Mouse (Mus musculus) urinary bladder, postnatal 14 days (tissue): ENCODE measurements at regions not wholly inside any gene's neighbourhood (a gene's known extent, or its start where the extent isn't known, plus 50 kb on each side); places are given as distances from the start of the nearest gene placed in this dataset.

Experiments
- DNase-seq: peaks from one replicate; pipeline ENCODE4 v3.0.0; 2021; ENCODE audit warnings: low spot score

DNA sequence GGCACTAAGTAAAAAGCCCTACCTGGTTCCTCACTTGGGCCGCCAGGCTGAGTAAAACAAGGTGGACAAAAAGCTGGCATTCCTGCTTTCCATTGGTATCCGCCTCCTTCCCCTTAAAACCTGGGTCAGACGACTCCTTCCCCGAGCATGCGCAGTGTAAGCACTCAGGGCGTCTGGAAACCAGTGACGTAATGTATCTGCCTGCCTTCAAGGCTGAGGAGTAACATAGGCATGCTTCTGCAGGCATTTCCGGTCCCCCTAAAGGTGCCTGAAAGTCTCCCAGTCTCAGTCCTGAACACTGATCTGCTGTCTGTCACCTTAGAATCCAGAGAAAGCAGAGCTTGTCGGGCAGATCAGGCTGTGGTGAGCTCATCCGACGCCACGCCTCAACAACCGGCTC, 140.7 kb downstream of the Cd24a start:
- DNase-seq = peak; percentile 50

DNA sequence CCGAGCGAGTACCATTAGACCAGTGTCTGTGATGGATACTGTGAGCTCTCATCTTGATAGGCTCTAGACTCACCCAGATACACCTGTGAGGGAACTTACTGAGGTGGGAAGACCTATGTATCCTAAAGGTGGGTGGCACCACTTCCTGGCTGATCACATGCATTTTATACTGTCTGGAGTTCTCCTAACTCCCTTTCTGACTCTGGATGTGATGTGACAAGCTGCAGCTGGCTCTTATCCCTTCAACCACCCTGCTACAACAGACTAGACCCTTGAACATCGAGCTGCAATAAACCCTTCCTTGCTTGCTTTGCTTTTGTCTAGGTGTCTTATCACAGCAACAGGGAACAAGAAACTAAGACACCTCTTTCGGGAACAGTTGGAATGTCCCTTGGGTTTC, 143.3 kb downstream of the Cd24a start:
- no peak for DNase-seq

DNA sequence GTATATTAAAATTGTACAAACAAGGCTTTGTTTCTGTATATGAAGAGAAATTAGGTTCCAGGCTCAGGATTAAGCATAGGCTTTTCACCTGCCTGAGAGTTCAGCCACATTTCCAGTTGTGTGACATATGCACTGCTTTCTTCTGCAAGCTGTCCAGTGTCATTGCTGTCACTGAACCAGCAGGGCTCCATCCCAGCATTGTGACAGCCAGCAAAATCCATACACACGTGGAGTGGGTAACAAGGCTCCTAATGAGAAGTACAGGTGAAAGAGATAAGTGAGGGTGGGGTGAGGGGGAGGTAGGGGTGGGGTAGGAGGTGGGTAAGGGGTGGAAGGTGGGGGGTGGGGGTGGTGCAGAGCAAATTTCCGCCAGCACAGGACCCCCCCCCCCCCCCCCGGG, 144.1 kb downstream of the Cd24a start:
- no peak for DNase-seq

DNA sequence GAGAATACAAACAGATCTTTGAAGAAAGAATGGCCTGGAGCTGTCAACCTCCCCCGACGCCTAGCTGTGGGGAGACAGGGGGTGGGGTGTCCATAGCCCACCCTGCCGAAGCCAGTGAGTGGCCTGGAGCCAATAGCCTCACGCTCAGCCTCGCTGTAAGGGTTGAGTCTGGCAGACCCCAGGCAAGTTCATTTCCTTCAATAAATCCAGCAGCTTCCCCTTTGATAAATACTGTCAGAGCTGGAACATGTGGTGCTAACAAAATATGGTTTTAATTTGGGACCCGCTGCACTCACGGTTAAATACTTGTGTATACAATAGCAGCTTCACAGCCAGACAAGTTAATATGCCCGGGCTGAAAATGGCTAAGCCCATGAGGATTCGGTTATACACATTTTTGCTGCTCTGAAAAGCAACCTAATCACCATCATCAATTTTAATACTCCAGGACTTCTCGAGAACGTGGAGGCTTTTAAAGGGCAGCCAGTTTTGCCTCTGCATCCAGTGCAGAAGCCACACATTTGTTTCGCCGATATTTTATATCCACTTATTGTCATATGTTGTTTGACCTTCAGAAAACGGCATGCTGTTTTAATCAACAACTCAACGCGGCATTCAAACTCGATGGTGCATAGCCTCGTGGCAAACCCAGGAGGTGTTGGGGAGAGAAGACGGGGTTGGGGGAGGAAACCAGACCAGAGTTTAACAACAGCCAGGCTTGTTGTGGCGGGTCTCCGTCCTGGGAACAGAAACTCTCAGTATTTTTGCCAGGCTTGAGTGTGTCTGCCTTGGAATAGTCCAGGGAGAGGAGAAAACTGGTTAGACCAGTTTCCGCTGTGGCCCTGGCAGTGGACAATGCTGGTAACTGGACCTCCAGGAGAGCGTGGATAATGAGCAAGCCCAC, 144.9 kb downstream of the Cd24a start:
- DNase-seq = peak; percentile 65

DNA sequence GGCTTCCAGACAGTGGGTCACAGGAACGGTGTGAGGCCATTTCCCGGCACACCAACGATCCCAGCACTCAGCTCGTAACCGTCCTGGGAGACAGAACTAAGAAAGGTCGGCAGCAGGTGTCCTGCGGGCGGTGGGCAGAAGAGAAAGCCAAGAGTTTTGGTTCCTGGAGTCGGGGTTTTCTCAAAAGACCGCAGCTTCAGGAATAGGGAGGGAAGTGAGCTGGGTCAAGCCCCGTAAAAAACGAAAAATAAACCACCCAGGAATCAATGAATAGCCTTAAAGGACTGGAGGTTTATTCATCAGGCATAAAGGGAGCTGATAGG, 145.5 kb downstream of the Cd24a start:
- DNase-seq = no peak

DNA sequence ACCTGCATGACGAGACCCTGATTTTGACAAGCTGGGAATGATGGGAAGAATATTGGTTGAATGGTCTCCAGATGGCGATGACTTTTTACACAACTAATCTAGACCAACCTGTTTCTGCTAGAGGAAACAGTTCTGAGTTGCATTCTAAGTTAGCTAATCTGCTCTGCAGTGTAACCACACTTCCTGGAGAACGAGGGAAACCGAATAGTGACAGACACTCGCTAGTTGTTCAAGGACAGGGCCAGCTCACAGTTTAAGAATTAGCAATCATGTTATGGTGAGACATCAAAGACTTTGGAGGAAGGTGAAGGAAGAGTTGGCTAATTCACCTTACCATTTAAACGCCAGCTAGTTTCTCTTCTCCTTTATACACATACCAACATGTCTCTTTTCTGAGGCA, 149.7 kb downstream of the Cd24a start:
- no peak for DNase-seq

DNA sequence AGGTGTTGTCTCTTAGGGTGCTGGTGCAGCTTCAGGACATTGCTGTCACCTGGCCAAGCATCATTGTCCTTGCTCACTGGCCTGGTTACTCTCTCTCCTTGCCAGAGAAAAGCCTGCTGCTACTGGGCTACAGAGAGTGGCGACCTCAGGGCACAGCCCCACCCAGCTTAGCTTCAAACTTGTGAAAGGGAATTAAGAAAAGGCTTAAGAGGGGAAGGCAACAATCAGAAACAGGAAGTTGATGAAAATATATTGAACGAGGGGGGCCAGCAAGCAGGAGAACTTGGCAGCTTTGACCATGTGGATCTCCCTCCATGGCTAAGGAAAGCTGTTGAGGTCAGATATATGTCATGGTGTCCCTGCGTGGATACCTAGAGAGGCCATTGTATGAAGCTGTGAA, 151.1 kb downstream of the Cd24a start:
- no peak for DNase-seq

DNA sequence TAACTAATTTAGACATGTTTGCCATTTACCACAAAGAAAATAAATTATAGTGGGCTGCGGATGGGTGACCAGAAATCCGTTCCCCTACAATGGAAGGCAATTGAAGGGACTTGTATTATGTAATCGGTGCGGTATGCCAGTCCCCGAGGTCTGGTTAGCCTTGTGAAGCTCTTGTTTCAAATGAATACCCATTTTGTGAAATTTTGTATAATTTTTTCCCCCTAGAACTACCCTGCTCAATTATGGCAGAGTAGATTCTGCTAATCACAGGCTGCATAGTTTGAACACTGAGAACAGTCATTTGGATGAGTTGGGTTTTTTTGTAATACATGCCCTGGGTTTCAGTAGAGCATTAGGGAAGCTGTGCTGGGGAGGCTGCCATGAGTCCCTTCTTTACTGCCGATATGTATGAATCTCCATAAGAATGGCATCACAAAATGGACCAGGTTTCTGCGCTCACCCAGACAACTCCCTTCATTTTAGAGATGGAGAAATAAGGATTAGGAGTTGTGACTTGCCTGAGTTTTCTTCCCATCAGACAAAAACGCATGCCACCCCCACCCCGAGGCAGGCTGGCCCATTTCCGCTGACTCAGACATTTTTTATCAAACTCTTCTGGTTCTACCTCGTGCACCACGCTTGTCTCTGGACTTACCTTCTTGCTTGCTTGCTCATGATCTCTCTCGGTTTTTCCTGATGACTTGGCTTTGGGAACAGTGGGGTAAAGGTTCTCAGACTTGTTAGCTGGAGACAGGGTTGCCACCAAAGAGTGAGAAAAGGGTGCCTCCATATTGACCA, 155.7 kb downstream of the Cd24a start:
- no peak for DNase-seq

DNA sequence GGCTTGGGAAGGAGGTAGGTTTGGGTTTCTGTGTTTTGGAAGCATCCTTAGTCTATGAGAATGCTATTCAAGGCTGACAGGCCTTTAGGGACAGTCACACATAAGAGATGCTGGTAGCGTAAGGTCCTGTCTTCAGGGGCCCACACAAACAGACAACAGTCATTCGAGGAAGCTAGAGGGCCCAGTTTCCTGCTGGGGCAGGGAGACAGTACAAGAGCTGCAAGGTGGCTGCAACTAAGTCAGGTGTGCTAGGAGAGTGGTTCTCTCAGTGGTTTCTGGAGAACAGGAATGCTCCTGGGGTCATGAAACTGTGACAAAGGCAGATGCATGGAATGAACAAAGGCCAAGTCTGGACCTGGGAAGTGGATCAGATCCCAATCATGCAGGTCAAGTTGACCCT, 161.1 kb downstream of the Cd24a start:
- DNase-seq = no peak

DNA sequence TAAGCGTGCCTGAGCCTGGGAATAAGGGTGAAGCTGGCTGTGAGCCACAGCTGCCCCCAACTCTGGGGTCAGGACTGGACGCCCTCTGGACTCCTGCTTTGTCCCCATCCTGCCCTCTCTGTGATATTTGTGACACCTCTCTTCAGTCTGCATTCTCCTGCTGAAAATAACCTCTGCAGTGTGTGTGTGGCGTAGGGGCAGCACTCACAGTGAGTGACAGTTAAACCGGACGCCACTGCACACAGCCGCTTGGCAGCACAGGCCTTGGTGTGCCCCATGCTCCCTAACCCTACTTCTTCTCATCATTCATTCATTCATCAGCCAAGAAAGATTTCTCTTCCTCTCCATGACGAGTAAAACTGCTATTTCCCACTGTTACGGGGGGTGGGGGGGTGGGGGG, 161.6 kb downstream of the Cd24a start:
- DNase-seq = no peak

DNA sequence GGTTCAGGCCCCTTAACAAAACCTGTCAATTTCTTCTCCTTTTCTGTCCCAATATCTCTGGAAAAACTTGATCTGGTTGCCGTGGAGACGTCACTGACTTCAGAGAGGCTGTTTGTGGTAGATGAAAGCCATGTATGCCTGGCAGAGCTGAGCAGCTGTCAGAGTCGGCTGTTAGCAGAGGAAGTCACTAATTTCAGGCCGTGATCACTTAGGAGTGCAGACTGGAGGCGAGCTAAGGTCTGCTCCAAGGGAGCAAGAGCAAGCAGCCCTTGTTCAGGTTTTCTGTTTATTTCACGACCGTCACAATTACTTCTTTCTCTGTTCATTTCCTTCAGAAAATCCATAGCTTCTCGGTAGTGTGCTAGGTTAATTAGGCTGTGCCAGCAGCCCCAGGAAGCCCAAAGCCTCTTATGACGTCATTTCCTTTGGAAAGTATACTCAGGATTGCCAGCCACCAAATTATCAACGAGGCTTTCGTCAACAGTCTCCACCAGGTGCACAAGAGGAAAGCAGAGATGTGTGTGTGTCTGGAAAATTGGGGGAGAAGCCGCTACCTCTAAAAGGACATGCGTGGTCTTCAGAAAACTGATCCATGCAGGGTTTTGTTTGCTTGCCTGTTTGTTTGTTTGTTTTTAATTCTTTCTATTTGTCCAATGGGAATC, 161.2 kb downstream of the Qrsl1 start:
- DNase-seq = no peak

DNA sequence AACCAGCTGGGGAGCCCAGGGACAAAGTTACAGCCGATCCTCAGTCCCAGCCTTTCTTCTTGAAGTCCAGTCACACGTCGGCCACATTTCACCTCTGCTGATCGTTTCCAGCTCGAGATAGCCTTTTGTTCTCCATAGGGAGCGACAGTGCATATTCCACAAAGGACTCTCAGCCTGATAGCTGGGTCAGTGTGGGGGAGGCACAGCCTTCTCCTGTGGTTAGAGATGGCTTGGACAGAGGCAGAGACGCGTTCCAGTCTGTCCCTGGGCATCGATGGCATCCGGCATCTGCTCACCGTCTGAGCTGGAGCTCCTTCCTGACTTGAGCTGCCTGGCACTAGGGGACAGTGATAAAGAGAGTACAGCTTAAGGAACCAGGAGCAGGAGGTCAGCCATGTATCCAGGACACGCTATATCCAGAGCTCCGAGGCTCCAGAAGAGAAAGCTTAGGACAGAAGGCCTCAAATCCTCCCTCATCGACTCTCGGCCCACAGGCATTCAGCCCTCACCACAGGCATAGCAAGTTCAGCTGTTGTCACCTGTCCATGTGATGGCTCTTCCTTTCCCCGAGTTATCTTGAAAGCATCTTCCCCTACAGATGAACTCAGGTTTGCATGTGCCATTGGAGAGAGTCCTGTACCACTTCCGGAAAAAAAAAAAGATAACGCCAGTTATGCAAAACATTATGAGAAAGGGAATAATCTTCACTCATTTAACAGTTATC, 160.0 kb downstream of the Qrsl1 start:
- no peak for DNase-seq

DNA sequence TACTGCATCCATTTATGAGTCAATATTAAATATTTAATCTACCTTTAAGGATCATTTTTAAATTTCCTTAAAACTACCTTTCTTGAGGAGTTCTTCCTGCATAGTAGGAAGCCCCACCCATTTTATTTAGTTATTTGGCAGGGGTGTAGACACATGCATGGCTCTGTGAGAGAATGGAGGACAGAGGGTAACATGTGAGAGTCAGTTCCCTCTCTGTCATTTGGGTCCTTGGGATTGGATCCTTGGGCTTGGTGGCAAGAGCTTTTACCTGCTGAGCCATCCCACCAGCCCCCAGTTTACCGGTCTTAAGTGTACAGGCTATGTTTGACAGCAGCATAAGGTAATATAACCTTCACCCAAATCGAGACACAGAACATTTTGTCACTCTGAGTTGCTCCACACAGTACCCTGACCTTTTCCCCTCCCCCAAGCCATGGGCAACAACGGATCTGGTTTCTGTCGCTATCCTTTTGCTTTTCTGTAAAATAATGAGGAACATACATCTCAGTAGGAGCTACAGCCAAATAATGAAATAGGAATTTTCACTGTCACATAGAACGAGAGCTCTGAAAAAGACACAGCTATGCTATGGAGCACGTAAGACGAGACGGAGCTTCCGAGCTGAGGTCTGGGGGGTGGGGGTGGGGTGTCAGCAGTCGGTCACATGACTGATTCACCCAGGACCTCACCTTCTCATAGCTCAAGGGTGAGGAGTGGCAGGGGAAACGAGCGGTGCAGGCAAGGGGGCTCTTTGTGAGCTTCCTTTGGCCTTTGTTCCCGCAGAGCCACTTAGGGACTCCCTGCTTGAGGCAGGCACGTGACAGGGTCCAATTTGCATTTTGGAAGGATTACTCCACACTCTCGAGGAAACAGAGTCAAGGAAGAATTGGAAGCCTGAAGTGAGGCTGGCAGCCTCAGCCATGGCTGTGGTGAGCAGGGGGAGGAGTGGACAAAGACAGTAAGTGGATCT, 159.2 kb downstream of the Qrsl1 start:
- no peak for DNase-seq

DNA sequence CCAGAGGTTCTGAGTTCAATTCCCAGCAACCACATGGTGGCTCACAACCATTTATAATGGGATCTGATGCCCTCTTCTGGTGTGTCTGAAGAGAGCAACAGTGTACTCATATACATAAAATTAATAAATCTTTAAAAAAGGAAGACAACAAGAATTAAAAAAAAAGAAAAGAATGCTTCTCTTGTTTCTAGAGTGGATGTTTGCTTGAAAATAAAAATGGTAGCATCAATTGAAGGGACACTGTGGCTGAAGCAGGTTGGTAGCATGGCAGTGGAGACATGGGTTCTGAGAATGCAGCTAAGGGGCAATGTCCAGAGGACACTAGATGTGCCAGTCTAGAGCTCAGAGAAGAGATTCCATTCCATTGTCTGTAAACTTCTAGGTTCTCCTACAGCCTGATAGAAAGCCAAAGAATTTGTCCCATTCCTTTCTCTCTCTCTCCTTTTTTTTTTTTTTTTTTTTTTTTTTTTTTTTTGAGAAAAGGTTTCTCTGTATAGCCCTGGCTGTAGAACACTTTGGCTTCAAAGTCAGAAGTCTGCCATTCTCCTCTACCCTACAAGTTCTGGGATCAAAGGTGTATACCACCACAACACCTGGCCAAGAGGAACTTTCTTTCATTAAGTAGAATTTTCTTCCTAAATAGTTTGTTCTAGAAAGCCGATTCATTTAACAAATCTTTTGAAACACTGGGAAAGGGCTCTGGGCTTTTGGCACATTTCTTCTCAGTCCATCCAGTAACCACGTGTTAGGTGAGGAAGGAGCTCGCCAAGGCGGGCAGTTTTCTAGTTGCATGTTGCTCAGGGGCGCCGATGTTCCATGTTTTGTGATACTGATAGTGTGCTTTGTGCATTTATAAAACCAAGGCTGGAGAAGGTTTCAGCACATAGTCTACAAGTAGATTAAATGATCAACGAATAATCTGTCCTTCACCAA, 158.1 kb downstream of the Qrsl1 start:
- no peak for DNase-seq

DNA sequence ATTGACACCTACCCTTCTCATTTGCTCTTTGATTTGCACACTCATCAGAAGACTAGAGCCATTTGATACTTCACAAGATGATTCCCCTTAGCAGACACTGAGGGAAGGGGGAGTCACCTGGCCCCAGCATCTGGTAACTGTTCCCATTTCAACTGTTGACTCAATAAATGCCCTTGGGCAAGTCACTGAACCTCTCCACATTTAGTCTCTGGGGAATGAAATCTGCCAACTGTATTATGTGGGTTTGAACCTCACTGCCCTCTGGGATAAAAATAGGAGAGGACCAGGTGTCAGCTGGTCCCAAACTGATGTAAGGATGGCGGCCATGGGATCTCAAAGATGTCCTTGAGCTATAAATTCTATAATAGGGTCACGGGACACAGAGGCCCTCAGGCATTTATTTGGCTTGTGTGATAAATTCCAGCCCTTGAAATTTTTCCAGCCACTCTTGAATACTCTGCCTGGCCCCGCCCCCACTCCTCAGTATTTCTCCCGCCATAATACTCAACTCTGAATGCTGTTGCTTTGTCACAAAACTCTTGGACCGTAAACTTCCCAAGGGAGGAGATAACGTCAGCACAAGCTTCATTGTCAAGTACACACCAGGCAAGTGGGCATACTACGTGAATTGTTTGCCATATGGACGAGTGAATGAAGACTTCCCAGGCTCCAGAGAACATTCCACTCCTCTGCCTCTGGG, 155.5 kb downstream of the Qrsl1 start:
- DNase-seq = no peak

DNA sequence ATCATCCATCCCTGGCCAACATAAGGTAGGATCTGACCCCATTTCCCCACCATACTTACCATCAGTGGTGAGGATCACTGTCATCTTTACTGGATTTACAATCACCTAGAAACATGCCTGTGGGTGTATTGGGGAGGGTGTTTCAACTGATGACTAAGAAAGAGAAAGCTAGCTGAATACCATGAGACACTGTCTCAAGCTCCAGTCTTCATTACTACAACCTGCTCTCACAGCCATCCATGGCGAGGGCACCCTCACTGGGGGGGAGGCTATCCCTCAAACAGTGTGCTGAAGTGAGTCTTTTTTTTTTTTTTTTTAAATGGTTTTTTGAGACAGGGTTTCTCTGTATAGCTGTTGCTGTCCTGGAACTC, 154.9 kb downstream of the Qrsl1 start:
- DNase-seq = no peak

DNA sequence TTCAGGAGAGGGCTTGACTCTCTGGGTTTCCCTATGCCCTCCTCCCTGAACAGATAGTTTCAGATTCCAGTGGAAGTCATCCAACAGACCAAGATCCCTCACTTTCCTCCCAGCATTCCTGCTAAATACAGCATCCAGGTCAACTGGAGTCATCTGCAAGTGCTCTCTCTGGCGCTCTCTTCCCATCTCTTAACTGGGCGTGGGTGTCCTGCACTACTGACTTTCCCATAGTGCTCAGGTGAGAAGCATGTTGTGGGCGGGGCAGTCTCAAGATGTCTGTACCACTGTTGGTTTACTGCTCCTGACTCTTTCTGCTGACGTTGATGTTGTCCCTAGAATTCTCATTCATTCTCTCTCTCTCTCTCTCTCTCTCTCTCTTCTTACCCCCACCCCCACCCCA, 154.0 kb downstream of the Qrsl1 start:
- no peak for DNase-seq

DNA sequence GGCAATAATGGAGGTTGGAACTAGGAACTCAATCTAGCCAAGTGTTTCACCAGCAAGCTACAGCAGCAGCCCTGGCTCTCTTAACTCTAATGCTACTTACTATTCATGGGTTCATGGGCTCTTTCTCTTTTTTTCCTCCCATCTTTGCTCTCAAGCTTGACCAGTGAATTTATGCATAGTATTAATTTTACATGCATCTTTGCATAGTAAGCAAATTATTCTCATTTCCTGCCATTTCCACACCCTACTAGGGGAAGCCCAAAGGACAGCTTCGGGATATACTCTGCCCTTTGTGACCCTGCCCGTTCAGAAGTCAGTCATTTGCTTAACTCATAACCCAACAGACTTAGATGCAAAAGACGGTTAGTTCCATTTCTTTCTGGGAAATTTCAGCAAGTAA, 153.2 kb downstream of the Qrsl1 start:
- no peak for DNase-seq

DNA sequence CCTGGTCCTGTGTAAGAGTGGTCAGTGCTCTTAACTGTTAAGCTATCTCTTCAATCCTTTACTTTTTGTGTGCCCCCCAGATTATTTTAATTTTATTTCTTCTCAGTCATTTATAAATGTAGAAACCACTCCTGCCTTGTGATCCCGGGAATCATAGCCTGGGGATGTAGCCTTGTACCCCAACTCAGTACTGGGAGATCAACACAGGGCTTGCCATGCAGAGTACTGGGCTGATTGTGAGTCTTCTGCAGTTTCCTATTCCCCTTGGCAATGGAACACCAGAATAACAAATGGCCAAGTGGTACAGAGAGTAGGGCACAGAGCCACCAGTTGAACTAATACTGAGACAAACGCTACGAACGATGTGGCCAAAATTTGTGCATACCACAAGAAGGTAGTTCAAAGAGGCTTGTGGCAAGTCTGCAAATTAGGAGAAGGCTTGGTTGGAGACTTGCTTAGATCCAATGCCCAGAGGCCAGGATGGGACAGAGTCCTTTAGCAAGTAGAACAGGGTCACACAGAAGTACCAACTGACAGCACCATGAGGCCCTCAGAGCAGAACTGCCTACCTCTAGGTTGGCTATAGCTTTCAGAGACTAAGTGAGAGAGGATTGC, 151.9 kb downstream of the Qrsl1 start:
- DNase-seq = no peak
